Mouse (Mus musculus): ENCODE results near the gene Terb2. TPM values are rescaled to one million over a fixed set of nuclear protein-coding genes. Genes with fewer than 3 reads are reported as not detected.
"Not testable (repeated sequence)": the region's sequence is repeated elsewhere in the genome, so short reads cannot be mapped to it uniquely, and the experiment has no call there.

Terb2 gene
- polyA plus RNA-seq, 1 experiment, result not detected

DNA sequence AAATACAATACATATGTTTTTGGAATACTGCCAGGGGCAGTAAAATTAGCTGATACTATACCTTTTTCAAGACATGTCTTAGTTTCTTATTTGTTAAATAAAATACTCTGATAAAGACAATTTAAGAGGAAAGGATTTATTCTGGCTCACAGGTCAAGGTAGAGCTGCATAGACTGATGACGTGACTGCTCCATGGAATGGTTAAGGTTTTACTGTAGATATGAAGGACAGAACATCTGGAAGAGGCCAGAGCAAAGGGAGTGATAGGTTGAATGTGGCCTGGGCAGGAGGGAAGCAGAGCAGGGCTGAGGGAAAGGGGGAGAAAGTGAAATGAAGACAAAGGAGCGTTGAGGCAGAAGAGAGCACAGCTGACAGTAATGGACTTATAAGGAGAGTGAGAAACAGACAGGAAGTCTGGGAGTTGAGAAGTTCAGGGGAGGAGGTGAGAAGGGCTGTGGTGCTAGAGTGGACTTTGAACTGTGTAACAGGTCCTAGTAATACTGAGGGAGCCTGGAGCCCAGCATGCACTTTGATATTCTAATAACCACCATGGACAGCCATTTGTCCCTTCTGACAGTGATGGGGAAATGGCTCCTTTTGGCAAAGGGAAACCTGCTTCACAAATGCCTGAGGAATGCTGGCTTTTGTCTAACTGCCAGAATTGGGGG, 20.5 kb downstream of the Terb2 start:
- no peaks in the 10 kb centered on the region for H3K79me3 ChIP-seq (ENCODE audit: low read depth)
- no peaks in the 10 kb centered on the region for H3K27me3 ChIP-seq (ENCODE audit: control insufficient read depth, insufficient read depth, insufficient read length)
- H3K4me3 ChIP-seq (ENCODE audit: insufficient read depth, poor library complexity, severe bottlenecking), result no peak overlapping the region
- TF ChIP-seq MYOG (IDR thresholded peaks at IDR 0.05; ENCODE audit: control insufficient read depth, extremely low read depth, insufficient read length) (no peak), USF1 (IDR thresholded peaks at IDR 0.05; ENCODE audit: low read depth) (no peak), CEBPB (IDR thresholded peaks at IDR 0.05; ENCODE audit: low read depth) (no peak), MAX (IDR thresholded peaks at IDR 0.05) (no peak), FOSL1 (IDR thresholded peaks at IDR 0.05; ENCODE audit: insufficient read depth, low read length, poor library complexity, severe bottlenecking) (no peak), MYOD1 (IDR thresholded peaks at IDR 0.05; ENCODE audit: control insufficient read depth, insufficient read length, low read depth) (no peak), CTCF (IDR thresholded peaks at IDR 0.05; ENCODE audit: control insufficient read depth, insufficient read depth, insufficient read length) (no peak)
- no peak overlapping the region for H3ac ChIP-seq (ENCODE audit: control insufficient read depth, insufficient read length, low read depth)
- H3K79me2 ChIP-seq (ENCODE audit: control insufficient read depth, insufficient read depth), result no peaks in the 10 kb centered on the region
- no peaks in the 10 kb centered on the region for H3K36me3 ChIP-seq (ENCODE audit: control insufficient read depth, insufficient read depth)

DNA sequence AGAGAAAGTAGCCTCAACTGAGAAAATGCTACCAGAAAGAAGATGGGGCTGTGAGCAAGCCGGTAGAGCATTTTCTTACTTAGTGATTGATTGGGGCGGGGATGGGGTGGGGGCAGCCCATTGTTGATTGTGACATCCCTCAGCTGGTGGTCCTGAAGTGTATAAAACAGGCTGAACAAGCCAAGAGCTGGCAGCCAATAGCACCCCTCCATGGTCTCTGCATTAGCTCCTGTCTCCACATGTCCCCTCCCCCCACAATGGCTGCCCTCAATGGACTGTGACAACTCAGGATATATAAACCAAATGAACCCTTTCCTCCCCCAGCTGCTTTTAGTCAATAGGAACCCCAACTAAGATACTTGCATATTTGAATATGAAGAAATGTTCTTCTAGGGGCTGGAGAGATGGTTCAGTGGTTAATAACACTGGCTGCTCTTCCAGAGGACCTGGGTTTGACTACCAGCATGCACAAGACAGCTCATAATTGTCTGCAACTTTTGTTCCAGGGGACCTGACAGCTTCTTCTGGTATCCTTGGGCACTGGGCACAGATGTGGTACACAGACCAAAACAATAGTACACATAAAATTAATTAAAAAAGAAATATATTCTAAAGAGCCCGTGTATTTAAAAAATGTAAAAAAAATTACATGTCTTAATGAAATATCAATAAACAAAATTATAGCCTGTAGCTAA, 24.6 kb downstream of the Terb2 start:
- TF ChIP-seq MYOG (IDR thresholded peaks at IDR 0.05; ENCODE audit: control insufficient read depth, extremely low read depth, insufficient read length), result no peak
- no peak for TF ChIP-seq MAX (IDR thresholded peaks at IDR 0.05)
- TF ChIP-seq MYOD1 (IDR thresholded peaks at IDR 0.05; ENCODE audit: control insufficient read depth, insufficient read length, low read depth), result no peak
- no peak for TF ChIP-seq CEBPB (IDR thresholded peaks at IDR 0.05; ENCODE audit: low read depth)
- TF ChIP-seq CTCF (IDR thresholded peaks at IDR 0.05; ENCODE audit: control insufficient read depth, insufficient read depth, insufficient read length), result no peak
- no peaks in the 10 kb centered on the region for H3K36me3 ChIP-seq (ENCODE audit: control insufficient read depth, insufficient read depth)
- H3K79me2 ChIP-seq (ENCODE audit: control insufficient read depth, insufficient read depth), result no peaks in the 10 kb centered on the region
- H3K4me3 ChIP-seq (ENCODE audit: insufficient read depth, poor library complexity, severe bottlenecking), result no peak overlapping the region
- no peaks in the 10 kb centered on the region for H3K79me3 ChIP-seq (ENCODE audit: low read depth)
- H3K27me3 ChIP-seq (ENCODE audit: control insufficient read depth, insufficient read depth, insufficient read length), result no peaks in the 10 kb centered on the region
- H3ac ChIP-seq (ENCODE audit: control insufficient read depth, insufficient read length, low read depth), result no peak overlapping the region

DNA sequence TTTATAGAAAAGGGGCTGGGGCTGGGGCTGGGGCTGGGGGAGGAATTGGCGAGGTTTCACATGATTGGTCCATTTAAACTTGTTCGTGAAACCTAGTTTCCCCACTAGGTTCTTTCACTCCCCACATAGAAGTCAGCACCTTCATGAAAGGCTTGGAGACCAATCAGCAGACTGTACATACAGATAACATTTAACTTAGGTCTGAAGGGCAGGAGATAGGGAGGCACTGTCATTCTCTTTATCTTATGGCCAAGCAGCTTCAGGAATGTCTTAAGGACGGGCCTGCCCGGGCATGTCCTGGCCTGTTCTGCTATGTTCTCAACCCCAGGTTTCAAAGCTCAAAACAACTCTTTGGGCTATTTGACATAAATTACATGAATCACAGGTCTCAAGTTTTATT, 31.0 kb downstream of the Terb2 start:
- not testable (repeated sequence) for H3K79me3 ChIP-seq (ENCODE audit: low read depth); H3K27me3 ChIP-seq (ENCODE audit: control insufficient read depth, insufficient read depth, insufficient read length); H3K4me3 ChIP-seq (ENCODE audit: insufficient read depth, poor library complexity, severe bottlenecking); H3K79me2 ChIP-seq (ENCODE audit: control insufficient read depth, insufficient read depth); H3ac ChIP-seq (ENCODE audit: control insufficient read depth, insufficient read length, low read depth); H3K36me3 ChIP-seq (ENCODE audit: control insufficient read depth, insufficient read depth)

DNA sequence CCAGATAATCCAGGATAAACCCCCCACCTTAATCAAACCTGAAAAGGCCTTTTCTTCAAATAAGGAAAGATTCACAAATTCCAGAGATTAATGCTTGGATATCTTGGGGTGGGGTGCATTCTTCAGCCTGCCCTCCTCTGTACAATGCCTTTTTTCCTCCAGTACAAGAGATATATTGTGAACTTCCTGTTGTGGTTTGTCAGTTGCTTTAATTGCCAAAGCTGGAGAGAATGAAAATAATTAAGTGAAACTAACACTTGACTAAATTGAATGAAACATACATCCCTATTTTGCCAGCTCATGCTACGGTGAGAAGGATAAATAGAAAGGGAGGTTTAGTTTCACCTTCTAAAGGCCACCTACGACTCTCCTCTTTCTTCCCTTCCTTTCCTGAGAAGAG, 32.2 kb downstream of the Terb2 start:
- Histone ChIP-seq H3K79me3 (ENCODE audit: low read depth) (no peaks in the 10 kb centered on the region), H3K4me3 (ENCODE audit: insufficient read depth, poor library complexity, severe bottlenecking) (no peak overlapping the region), H3ac (ENCODE audit: control insufficient read depth, insufficient read length, low read depth) (no peak overlapping the region), H3K27me3 (ENCODE audit: control insufficient read depth, insufficient read depth, insufficient read length) (no peaks in the 10 kb centered on the region), H3K79me2 (ENCODE audit: control insufficient read depth, insufficient read depth) (no peaks in the 10 kb centered on the region), H3K36me3 (ENCODE audit: control insufficient read depth, insufficient read depth) (no peaks in the 10 kb centered on the region)
- TF ChIP-seq FOSL1 (IDR thresholded peaks at IDR 0.05; ENCODE audit: insufficient read depth, low read length, poor library complexity, severe bottlenecking), result no peak
- TF ChIP-seq MYOD1 (IDR thresholded peaks at IDR 0.05; ENCODE audit: control insufficient read depth, insufficient read length, low read depth), result no peak
- TF ChIP-seq CTCF (IDR thresholded peaks at IDR 0.05; ENCODE audit: control insufficient read depth, insufficient read depth, insufficient read length), result no peak
- TF ChIP-seq USF1 (IDR thresholded peaks at IDR 0.05; ENCODE audit: low read depth), result no peak
- TF ChIP-seq MYOG (IDR thresholded peaks at IDR 0.05; ENCODE audit: control insufficient read depth, extremely low read depth, insufficient read length), result no peak
- no peak for TF ChIP-seq CEBPB (IDR thresholded peaks at IDR 0.05; ENCODE audit: low read depth)
- no peak for TF ChIP-seq MAX (IDR thresholded peaks at IDR 0.05)

DNA sequence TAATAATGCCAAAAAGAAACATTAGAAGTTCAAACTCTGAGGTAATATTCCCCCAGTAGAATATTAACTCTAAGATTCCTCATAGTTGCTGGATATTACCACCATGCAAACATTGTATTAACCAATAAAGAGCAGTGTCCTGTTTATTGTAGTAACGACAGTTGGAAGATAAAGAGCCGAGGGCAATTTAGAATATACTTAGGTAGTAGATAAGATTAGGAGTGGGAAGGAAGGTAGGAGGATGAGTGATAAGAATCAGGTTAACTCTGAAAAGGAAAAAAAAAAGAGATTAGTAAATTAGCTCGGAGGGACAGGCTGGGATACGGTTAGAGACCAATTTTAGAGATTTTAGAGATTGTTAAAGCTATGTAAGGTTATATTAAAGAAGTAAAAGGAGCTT, 35.3 kb downstream of the Terb2 start:
- Histone ChIP-seq H3ac (ENCODE audit: control insufficient read depth, insufficient read length, low read depth) (no peak overlapping the region), H3K36me3 (ENCODE audit: control insufficient read depth, insufficient read depth) (no peaks in the 10 kb centered on the region), H3K27me3 (ENCODE audit: control insufficient read depth, insufficient read depth, insufficient read length) (no peaks in the 10 kb centered on the region), H3K4me3 (ENCODE audit: insufficient read depth, poor library complexity, severe bottlenecking) (no peak overlapping the region), H3K79me3 (ENCODE audit: low read depth) (no peaks in the 10 kb centered on the region), H3K79me2 (ENCODE audit: control insufficient read depth, insufficient read depth) (no peaks in the 10 kb centered on the region)
- TF ChIP-seq USF1 (IDR thresholded peaks at IDR 0.05; ENCODE audit: low read depth) (no peak), CEBPB (IDR thresholded peaks at IDR 0.05; ENCODE audit: low read depth) (no peak), MYOD1 (IDR thresholded peaks at IDR 0.05; ENCODE audit: control insufficient read depth, insufficient read length, low read depth) (no peak), MYOG (IDR thresholded peaks at IDR 0.05; ENCODE audit: control insufficient read depth, extremely low read depth, insufficient read length) (no peak), FOSL1 (IDR thresholded peaks at IDR 0.05; ENCODE audit: insufficient read depth, low read length, poor library complexity, severe bottlenecking) (no peak)

DNA sequence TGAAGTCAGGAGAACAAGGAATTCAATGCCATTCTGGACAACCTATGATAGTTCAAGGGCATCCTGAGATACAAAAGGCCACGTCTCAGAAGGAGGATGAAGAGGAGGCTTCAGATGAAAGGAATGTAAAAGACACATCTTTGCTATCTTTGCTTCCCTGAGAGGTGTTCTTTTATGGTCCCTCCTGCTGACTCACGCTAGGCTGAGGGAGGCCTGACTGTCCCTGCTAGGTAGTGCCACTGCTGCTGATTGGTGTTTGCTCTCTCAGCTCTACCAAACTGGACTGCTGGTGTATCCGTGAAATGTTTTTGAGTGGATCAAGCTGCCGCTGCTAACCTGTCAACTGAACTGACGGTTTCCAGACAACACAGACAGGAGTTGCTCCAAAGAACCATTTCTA, 35.7 kb downstream of the Terb2 start:
- Histone ChIP-seq H3ac (ENCODE audit: control insufficient read depth, insufficient read length, low read depth) (no peak overlapping the region), H3K79me3 (ENCODE audit: low read depth) (no peaks in the 10 kb centered on the region), H3K79me2 (ENCODE audit: control insufficient read depth, insufficient read depth) (no peaks in the 10 kb centered on the region), H3K27me3 (ENCODE audit: control insufficient read depth, insufficient read depth, insufficient read length) (no peaks in the 10 kb centered on the region), H3K4me3 (ENCODE audit: insufficient read depth, poor library complexity, severe bottlenecking) (no peak overlapping the region), H3K36me3 (ENCODE audit: control insufficient read depth, insufficient read depth) (no peaks in the 10 kb centered on the region)
- no peak for TF ChIP-seq MYOG (IDR thresholded peaks at IDR 0.05; ENCODE audit: control insufficient read depth, extremely low read depth, insufficient read length)
- no peak for TF ChIP-seq FOSL1 (IDR thresholded peaks at IDR 0.05; ENCODE audit: insufficient read depth, low read length, poor library complexity, severe bottlenecking)
- TF ChIP-seq CEBPB (IDR thresholded peaks at IDR 0.05; ENCODE audit: low read depth), result no peak
- TF ChIP-seq MAX (IDR thresholded peaks at IDR 0.05), result no peak
- no peak for TF ChIP-seq CTCF (IDR thresholded peaks at IDR 0.05; ENCODE audit: control insufficient read depth, insufficient read depth, insufficient read length)
- TF ChIP-seq MYOD1 (IDR thresholded peaks at IDR 0.05; ENCODE audit: control insufficient read depth, insufficient read length, low read depth), result no peak
- TF ChIP-seq USF1 (IDR thresholded peaks at IDR 0.05; ENCODE audit: low read depth), result no peak
